Mouse (Mus musculus) yolk sac, embryonic 10.5 days (tissue): Measurements from ENCODE around the gene Cby3.

Experiments
- DNase-seq: peaks from one replicate; pipeline ENCODE4 v3.0.0-alpha.2; 2017; ENCODE audit warnings: low spot score

The Cby3 gene

DNA sequence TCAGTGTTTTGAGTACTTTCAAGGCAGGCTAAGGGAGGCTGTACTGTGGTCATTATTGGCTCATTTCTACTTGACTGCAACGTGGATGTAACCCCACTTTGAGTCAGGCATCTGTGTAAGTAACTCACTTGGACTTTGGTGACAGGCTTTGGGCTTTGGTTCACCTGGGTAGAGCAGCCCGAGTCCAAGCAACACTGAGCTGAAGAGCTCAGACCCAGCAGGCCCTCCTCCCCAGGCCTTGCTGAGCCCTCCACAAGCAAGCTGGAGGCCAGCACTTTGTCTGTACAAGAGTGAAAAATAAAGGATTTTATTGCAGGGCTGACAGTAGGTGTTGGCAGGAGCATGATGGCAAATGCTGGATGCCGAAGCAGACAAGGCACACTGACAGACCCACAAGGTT lies 34.7 kb downstream of the Cby3 start:
- no peak for DNase-seq

GRCm38 (mm10) chr11:50389616-50390015 lies 35.4 kb downstream of the Cby3 start:
- DNase-seq, result no peak

DNA sequence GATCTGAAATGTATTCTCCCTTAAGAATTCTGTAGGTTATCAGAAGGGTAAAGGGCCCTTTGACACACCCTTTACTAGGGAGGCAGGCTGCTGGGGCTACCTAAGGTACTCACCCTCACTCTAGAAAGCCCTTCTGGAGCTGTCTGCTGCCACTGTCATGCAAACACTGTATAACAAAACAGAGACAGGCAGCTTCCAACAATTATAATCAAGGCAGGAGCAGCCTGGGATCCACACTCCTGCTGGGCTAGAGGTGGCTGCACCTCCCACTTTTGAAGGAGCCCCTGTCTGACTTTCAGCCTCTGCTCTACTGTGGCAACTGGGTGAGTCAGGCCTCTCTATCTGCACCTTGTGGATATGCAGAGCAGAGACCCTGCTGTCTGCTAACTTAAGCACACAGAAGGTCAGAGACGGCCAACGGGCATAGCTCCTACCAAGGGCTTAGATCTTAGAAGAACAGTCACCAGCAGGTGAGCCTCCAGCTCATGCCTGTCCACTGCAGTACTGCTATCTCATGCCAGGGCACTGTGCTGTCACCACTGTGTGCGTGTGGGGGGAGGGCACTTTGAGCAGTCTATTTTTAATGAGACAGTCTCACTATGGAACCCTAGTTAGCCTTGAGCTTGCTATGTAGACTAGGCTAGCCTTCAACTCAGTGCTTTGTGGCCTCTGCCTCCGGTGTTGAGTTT lies 37.2 kb downstream of the Cby3 start:
- DNase-seq, result no peak

GRCm38 (mm10) chr11:50393306-50393705 lies 39.0 kb downstream of the Cby3 start:
- no peak for DNase-seq

- DNase-seq, result no peak
Measured at GRCm38 (mm10) chr11:50394731-50395130, 40.5 kb downstream of the Cby3 start.

DNA sequence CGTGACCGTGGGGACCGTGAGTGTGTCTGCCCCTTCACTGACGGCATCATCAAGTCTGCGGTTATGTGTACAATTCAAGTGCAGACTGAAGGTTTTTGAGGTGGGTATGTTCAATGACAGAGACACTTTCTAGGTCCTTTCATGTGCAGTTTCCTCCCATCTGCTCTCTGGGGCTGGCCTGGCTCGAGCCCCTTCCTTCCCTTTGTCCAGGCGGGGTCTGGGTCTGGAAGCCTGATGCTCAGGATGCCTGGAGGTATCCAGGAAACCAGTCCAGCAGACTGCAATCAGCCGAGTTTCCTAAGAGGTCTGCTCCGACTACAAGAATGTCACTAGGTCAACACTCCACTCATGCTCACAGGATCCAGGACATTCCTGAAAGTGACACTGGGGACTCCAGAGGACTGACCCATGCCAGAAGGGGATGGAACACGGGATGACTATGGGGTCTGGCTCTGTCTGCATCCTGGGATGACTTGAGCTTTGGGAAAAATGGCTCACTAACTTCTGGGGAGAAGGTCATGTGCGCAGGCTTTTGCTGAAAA lies 42.6 kb downstream of the Cby3 start:
- DNase-seq, result no peak

DNA sequence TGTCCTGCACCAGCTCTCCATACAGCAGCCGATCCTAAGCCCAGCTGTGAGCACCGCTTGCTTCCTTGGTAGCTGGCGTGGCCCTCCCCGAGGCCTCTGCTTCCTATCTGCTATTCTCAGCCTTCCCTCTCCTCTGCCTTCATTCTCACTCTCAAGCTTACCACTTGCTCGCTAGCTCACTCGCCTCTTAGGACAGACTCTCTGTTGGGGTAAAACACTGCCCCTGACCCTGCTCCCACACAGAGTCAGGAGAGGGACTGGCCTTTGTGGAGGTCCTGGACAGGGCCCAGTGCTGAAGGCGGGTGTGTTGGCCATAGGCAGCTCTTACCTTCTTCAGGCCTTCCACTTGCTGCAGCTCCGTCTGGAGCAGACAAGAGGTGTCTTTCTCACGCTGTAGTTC lies 43.1 kb downstream of the Cby3 start:
- no peak for DNase-seq

- no peak for DNase-seq
Measured at GRCm38 (mm10) chr11:50398803-50399202, 44.5 kb downstream of the Cby3 start.

DNA sequence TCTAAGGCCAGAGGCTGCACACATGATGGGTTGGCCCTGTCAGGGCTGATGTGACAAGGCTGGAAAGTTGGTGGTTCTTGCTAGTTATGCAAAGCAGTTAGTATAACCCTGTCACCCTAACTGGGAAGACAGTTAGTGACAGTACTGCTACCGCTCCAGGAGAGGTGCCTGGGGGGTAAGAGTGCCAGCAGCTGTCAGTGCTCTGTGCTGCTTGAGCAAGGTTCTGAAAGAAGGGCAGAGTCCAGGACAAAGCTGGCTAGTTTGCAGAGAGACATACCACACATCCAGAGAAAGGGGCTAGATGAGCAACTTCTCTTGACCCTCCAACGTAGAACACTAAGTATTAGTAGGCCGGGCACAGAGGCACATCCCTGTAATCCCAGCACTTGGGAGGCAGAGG lies 48.2 kb downstream of the Cby3 start:
- DNase-seq, result no peak

- no peak for DNase-seq
Measured at GRCm38 (mm10) chr11:50403367-50404014, 49.2 kb downstream of the Cby3 start.

- no peak for DNase-seq
Measured at GRCm38 (mm10) chr11:50407235-50407634, 53.0 kb downstream of the Cby3 start.
